Mouse (Mus musculus): ENCODE data around the gene Heatr5a.

DNA sequence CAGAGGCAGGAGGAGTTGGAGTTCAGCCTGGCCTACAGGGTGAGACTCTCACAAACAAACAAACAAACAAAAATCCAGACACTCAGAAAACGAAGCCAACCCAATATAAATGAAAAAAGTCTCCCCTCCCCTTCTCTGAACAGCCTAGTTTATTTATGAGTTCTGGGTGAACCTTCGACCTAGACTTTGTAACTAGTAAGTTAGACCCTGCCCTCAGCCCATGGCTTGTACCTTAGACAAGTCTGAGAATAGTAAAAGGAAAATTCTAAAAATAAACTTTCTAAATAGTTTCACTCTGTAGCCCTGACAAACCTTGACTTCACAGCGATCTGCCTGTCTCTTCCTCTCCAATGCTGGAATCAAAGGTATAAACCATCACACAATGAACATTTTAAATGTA, 101.6 kb downstream of the Heatr5a start:
- TF ChIP-seq CTCF (conservative IDR thresholded peaks at IDR 0.05; ENCODE audit: insufficient read depth, insufficient read length, low read depth, low read length) (no peak), POLR2A (IDR thresholded peaks at IDR 0.05; ENCODE audit: low read depth, low read length) (no peak)

Measured in kidney, adult 2 months (tissue).